Mouse (Mus musculus) kidney, embryonic 16.5 days (tissue): ENCODE data around the gene Tmem9. TPM values are rescaled to one million over a fixed set of nuclear protein-coding genes. Genes with fewer than 3 reads are reported as not detected.

Experiments used
- ATAC-seq: fragments of 200-750 bp; cut with Nextera tagmentation; 2 replicates; pipeline ENCODE4 v1.8.0; 2017; ENCODE audit warnings: moderate TSS enrichment; ENCODE audit not compliant: low FRiP score, low TSS enrichment
- H3K27ac ChIP-seq: fragments of 300-500 bp; sonication (generic); 2 replicates; pipeline ENCODE4 v1.5.1; 2014; ENCODE audit warnings: low read length
- H3K27me3 ChIP-seq: fragments of 300-500 bp; sonication (generic); 2 replicates; pipeline ENCODE4 v1.6.1; 2014; ENCODE audit warnings: low read length, control low read depth, mixed read lengths; ENCODE audit not compliant: insufficient read depth
- H3K36me3 ChIP-seq: fragments of 300-500 bp; sonication (generic); 2 replicates; pipeline ENCODE4 v1.6.1; 2014; ENCODE audit warnings: low read length, control low read depth, mixed read lengths; ENCODE audit not compliant: insufficient read depth
- H3K4me1 ChIP-seq: fragments of 300-500 bp; sonication (generic); 2 replicates; pipeline ENCODE4 v1.6.1; 2014; ENCODE audit warnings: low read length, control low read depth, mixed read lengths; ENCODE audit not compliant: insufficient read depth
- H3K4me2 ChIP-seq: fragments of 300-500 bp; sonication (generic); replicated peaks from 2 replicates; pipeline ENCODE4 v1.6.1; 2014; ENCODE audit warnings: low read depth, low read length
- H3K4me3 ChIP-seq: fragments of 300-500 bp; sonication (generic); 2 replicates; pipeline ENCODE4 v1.5.1; 2014; ENCODE audit warnings: mild to moderate bottlenecking, low read length
- H3K9ac ChIP-seq: fragments of 300-500 bp; sonication (generic); replicated peaks from 2 replicates; pipeline ENCODE4 v1.6.1; 2014; ENCODE audit warnings: low read length
- H3K9me3 ChIP-seq: fragments of 300-500 bp; sonication (generic); 2 replicates; pipeline ENCODE4 v1.6.1; 2016; ENCODE audit warnings: low read length, control low read depth
- WGBS: fragments of 180-500 bp; shearing (Covaris S2); extraction: QIAGEN DNeasy Blood & Tissue Kit; methylation state at CpG from one replicate; pipeline ENCODE4 v1.1.7; 2014; 5-methylcytosine and 5-hydroxymethylcytosine counted together
- polyA plus RNA-seq: library from polyadenylated mRNA; unstranded; fragments of >200 nt; fragmentation: Nextera tagmentation; extraction: Ambion mirVana; gene quantifications from 2 replicates; pipeline ENCODE4 v1.2.1, GENCODE M21; 2015

Gene Tmem9
- polyA plus RNA-seq, 1 experiment from 2014 or later, result 268 TPM

DNA sequence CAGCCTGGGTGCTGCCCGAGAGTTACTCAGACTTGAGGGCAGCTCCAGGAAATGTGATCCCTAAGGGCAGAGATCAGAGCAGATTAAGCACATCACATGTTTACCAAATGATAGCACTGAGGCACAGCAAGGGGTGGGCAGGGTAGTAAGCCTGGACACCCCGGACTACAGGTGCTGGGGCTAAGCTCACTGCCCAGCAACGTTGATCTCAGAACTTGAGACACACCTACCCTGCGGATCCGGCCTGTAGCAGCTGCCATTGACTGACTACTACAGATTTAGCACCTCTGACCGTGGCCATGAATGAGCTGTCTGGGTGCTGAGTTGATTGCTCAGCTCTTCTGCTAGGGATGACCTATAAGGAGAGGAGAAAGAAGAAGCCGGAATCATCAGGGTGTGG, 10.4 kb upstream of the Tmem9 start:
- H3K36me3 ChIP-seq, result no peaks in the 10 kb centered on the region
- ATAC-seq, result no peak
- WGBS, result 40% methylated on average over 7 of the region's 7 CpGs
- H3K4me1 ChIP-seq, result no peaks in the 10 kb centered on the region
- no peak overlapping the region for H3K9ac ChIP-seq
- H3K4me3 ChIP-seq, result no peak overlapping the region
- no peak overlapping the region for H3K4me2 ChIP-seq
- H3K9me3 ChIP-seq, result no peaks in the 10 kb centered on the region
- 0 out of 2 replicates have a peak, but pooled peaks cover 2% of the 10 kb centered on the region for H3K27me3 ChIP-seq
- H3K27ac ChIP-seq, result no peak overlapping the region

DNA sequence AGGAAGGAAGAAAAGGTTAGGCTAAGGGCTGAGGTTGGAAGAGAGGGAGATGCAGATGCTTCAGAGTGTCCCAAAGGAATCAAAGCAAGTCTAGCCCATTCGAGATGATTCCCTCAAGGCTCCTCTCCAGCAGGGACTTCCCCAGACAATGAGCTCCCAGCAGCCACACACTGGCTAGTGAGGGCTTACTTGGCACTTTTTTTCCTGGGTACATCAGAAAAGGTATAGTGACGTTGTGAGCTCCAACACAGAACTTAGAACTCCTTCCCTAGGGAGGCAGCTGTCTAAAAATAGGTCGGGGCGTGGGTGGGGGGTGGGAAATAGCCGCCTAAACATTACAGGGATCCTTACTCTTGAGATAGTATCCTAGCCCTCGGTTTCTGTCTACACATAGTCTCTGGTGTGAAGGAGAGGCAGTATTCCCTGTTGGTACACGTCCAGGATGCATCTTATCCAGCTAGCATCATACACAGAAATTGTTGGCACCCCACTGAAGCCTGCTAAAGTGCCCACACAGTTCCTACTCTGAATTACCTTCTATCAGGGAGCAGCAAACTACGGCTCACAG, 8.1 kb upstream of the Tmem9 start:
- WGBS, result 57% methylated on average over 8 of the region's 8 CpGs
- Histone ChIP-seq H3K4me1 (no peaks in the 10 kb centered on the region), H3K27ac (no peak overlapping the region), H3K4me2 (no peak overlapping the region), H3K36me3 (no peaks in the 10 kb centered on the region), H3K9ac (no peak overlapping the region), H3K4me3 (no peak overlapping the region), H3K9me3 (no peaks in the 10 kb centered on the region), H3K27me3 (0 out of 2 replicates have a peak, but pooled peaks cover 2% of the 10 kb centered on the region)
- no peak for ATAC-seq

DNA sequence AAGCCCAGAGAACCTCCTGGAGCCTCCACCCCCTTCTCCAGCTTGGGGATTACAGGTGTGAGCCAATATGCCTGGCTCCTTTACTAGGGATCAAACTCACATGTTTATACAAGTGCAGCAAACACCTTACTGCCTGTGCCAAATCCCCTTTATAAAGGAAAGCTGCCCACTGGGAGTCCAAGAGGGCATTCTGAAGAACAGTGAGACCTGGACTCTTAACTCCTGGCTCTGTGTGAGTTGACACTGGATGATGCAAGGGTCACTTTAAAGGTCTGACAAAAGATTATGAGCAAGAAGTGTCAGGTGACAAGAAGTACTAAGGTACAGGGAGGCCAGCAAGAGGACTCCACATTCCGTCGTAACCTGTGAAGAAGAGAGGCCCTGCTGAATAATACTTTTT, 6.5 kb upstream of the Tmem9 start:
- ATAC-seq, result no peak; the same call in 1 of the 2 replicates
- Histone ChIP-seq H3K9ac (no peak overlapping the region), H3K36me3 (no peaks in the 10 kb centered on the region), H3K27ac (no peak overlapping the region), H3K4me3 (no peak overlapping the region), H3K4me1 (no peaks in the 10 kb centered on the region), H3K4me2 (no peak overlapping the region), H3K9me3 (no peaks in the 10 kb centered on the region), H3K27me3 (0 out of 2 replicates have a peak, but pooled peaks cover 2% of the 10 kb centered on the region)
- WGBS, result 70% methylated on average over 2 of the region's 2 CpGs

DNA sequence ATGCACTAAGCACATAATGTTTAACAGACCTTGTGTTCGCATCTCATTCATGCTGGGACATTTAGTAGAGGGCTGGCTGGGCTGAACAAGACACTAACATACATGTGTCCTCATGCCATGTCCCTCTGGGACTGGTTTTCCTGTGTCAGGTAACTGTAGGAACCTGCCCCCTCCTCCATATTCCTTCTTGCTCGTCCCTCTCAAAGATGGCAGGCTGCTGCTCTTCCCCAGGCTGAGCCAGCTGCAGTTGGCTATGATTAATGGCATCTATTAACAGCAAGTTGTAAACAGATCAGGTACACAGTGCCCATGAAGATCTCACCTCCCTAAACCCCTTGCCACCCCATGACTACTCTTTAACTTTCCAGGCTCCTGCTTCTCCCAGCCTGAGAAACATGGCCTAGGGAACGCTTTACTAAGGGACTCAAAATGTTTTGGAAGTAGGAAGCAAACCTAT, 1.6 kb upstream of the Tmem9 start, which contains the start of gene Igfn1:
Gene Igfn1, minus strand, starts transcription at position 51 of the 457 bp plus-strand sequence.
- Histone ChIP-seq H3K4me1 (peaks cover 12% of the 10 kb centered on the region), H3K4me3 (peak within 1 kb of the TSS; percentile 54), H3K36me3 (no peaks in the 10 kb centered on the region), H3K27ac (no peak within 1 kb of the TSS), H3K27me3 (peaks cover 2% of the 10 kb centered on the region; the same call in 1 of the 2 replicates), H3K9me3 (no peaks in the 10 kb centered on the region), H3K9ac (no peak within 1 kb of the TSS; the same call in 1 of the 2 replicates), H3K4me2 (peak within 1 kb of the TSS; percentile 89)
- ATAC-seq, result no peak
- 64% methylated on average over 3 of the region's 3 CpGs for WGBS

DNA sequence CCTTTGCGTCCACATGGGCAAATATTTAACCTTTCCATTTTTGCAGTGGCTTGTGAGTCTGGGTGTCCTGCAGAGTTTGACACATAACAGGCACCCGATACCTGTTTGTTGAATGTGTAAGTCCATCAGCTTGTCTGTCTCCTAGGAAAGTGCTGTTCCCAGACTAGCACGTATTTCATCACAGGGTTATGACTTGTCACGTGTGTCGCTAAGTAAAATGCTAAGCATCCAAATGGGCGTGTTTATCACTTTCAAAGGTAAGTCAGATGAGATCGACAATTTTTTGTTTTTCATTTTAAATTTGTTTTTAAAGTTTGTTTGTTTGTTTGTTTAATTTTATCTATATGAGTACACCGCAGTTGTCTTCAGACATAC, 196 bp downstream of the Tmem9 start:
- H3K27ac ChIP-seq, result no peak overlapping the region
- peaks cover 18% of the 10 kb centered on the region for H3K4me1 ChIP-seq
- H3K9ac ChIP-seq, result no peak overlapping the region
- no peaks in the 10 kb centered on the region for H3K36me3 ChIP-seq
- ATAC-seq, result peak; percentile 21; the same call in 1 of the 2 replicates
- H3K9me3 ChIP-seq, result no peaks in the 10 kb centered on the region
- H3K4me2 ChIP-seq, result peak overlapping the region; percentile 89
- 21% methylated on average over 8 of the region's 8 CpGs for WGBS
- H3K27me3 ChIP-seq, result peaks cover 2% of the 10 kb centered on the region; the same call in 1 of the 2 replicates
- H3K4me3 ChIP-seq, result peak overlapping the region; percentile 54

DNA sequence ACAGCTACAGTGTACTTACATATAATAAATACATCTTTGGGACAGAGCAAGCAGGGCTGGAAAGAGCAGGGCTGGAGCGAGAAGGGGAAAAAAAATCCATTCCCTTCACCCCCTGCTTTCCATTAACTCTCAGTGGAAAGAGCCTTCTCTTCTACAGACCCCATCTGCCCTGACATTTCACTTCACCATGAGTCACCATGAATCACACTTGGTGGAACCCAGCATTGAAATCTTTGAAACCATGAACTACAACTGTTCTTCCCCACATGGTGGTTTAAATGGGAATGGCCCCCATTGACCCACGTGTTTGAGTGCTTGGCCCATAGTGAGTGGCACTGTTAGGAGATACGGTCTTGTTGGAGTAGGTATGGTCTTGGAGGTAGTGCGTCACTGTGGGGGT, 2.3 kb downstream of the Tmem9 start:
- Histone ChIP-seq H3K4me1 (peaks cover 18% of the 10 kb centered on the region), H3K9ac (no peak overlapping the region), H3K4me2 (no peak overlapping the region), H3K9me3 (no peaks in the 10 kb centered on the region), H3K4me3 (no peak overlapping the region), H3K27me3 (peaks cover 2% of the 10 kb centered on the region; the same call in 1 of the 2 replicates), H3K27ac (no peak overlapping the region), H3K36me3 (no peaks in the 10 kb centered on the region)
- WGBS, result 88% methylated on average over 4 of the region's 4 CpGs
- no peak for ATAC-seq

DNA sequence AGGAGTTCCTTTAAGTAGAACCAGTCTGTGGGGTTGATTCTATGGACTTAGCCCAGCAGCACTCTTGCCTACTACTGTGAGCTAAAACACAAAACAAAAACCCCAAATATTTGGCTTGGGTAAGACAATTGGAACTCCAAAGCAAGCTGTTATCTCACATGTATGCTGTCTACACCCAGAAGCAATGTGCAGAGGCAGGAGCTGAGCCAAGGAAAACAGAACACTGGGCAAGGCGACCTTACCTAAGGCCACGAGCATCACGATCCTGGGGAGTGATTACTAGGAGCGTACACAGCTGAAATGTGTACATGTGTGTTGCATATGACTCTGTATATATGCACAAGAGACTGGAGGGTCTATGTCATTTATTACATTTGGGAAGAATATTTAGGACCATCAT, 5.6 kb downstream of the Tmem9 start:
- H3K36me3 ChIP-seq, result no peaks in the 10 kb centered on the region
- 66% methylated on average over 4 of the region's 4 CpGs for WGBS
- H3K4me2 ChIP-seq, result no peak overlapping the region
- peaks cover 10% of the 10 kb centered on the region; the same call in 1 of the 2 replicates for H3K4me1 ChIP-seq
- H3K9ac ChIP-seq, result no peak overlapping the region
- no peaks in the 10 kb centered on the region for H3K9me3 ChIP-seq
- no peak for ATAC-seq
- H3K27ac ChIP-seq, result no peak overlapping the region
- H3K27me3 ChIP-seq, result no peaks in the 10 kb centered on the region
- H3K4me3 ChIP-seq, result no peak overlapping the region

DNA sequence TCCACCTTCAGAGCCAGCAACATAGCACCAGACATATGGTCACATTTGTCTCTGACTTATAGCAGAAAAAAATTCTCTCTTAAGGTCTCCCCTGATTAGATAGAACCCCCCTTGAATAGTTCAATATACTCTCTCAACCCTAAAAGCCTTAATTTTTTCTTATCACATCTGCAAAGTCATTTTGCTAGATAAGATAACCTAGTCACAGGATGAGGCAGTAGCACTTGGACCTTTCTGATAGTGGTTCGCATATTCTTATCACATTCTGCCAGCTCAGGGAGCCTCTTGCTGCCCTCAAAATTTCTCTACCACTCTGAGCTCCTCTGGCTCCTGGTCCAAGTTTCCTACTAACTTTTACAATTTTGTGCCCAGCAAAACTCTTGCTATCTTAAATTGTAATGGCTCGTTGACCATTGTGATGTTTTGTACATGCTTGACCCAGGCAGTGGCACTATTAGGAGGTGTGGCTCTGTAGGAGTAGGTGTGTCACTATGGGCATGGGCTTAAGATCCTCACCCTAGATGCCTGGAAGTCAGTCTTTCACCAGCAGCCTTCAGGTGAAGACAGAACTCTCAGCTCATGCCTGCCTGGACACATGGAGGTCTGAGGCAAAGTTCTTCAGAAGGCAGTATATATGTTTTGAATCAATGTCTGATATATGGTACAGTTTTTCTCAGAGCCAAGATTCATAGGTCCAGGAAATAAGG, 7.0 kb downstream of the Tmem9 start:
- ATAC-seq, result no peak
- Histone ChIP-seq H3K4me2 (no peak overlapping the region), H3K27ac (no peak overlapping the region), H3K36me3 (no peaks in the 10 kb centered on the region), H3K9ac (no peak overlapping the region), H3K4me1 (peaks cover 20% of the 10 kb centered on the region), H3K4me3 (no peak overlapping the region), H3K9me3 (no peaks in the 10 kb centered on the region), H3K27me3 (no peaks in the 10 kb centered on the region)
- WGBS, result 79% methylated on average over 2 of the region's 2 CpGs

DNA sequence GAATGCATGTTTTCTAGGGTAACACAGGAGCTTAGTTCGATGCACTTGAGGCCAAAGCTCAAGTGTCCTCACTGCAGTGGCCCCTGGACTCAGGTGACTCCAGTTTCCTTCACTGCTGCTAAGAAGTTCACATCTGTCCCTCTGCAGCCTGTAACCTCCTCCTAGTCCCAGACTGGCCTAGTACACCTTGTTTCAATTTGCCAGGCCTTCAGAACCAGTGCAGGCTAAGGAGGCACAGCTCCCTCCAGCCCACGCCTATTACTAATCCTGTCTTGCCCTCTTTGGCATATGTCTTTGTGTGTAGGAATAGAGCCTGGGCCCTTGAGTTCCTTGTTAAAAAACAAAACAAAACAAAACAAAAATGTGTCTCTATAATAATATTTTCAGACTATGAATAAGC, 9.4 kb downstream of the Tmem9 start:
- H3K4me3 ChIP-seq, result peak overlapping the region; percentile 84
- H3K4me1 ChIP-seq, result peaks cover 16% of the 10 kb centered on the region
- no peaks in the 10 kb centered on the region for H3K27me3 ChIP-seq
- 86% methylated on average over 2 of the region's 2 CpGs for WGBS
- H3K9me3 ChIP-seq, result no peaks in the 10 kb centered on the region
- H3K36me3 ChIP-seq, result peaks cover 17% of the 10 kb centered on the region
- H3K4me2 ChIP-seq, result peak overlapping the region; percentile 43
- peak overlapping the region; percentile 89; the same call in 1 of the 2 replicates for H3K9ac ChIP-seq
- H3K27ac ChIP-seq, result no peak overlapping the region
- peak; percentile 39; the same call in 1 of the 2 replicates for ATAC-seq

DNA sequence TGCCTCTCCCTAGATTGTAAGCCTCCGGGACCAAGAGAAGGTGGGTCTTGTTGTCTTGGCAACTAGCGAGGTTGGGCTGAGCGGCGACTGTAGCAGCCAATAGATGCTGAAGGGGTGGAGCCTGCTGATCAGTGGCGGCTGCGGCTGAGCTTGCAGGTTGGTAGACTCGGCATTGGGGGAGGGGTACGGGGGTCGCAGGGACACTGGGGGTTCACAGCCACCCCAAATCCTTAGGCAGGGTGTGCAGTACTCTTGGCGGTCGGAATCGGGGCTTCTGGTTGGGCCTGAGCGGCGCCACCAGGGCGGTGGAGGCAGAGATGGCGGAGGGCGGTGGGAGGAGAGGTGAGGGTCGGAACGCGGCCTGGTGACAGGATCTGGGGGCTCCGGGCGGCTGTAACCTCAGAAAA, 10.0 kb downstream of the Tmem9 start:
- WGBS, result 1% methylated on average over 22 of the region's 22 CpGs
- Histone ChIP-seq H3K4me1 (peaks cover 15% of the 10 kb centered on the region), H3K27ac (peak overlapping the region; percentile 80), H3K36me3 (peaks cover 23% of the 10 kb centered on the region), H3K9me3 (no peaks in the 10 kb centered on the region), H3K9ac (peak overlapping the region; percentile 89), H3K4me3 (peak overlapping the region; percentile 84), H3K4me2 (peak overlapping the region; percentile 93), H3K27me3 (no peaks in the 10 kb centered on the region)
- peak; percentile 97 for ATAC-seq
